Mouse (Mus musculus) heart, embryonic 15.5 days (tissue): ENCODE results near the gene Tpk1. TPM values are rescaled to one million over a fixed set of nuclear protein-coding genes. Genes with fewer than 3 reads are reported as not detected.
"Not testable (repeated sequence)": the region's sequence is repeated elsewhere in the genome, so short reads cannot be mapped to it uniquely, and the experiment has no call there.

ENCODE experiments used
- ATAC-seq: fragments of 200-750 bp; cut with Nextera tagmentation; replicated peaks from 2 replicates; pipeline ENCODE4 v1.8.0; 2017; ENCODE audit warnings: low read depth, moderate TSS enrichment; ENCODE audit not compliant: insufficient number of reproducible peaks, insufficient read depth, low FRiP score
- H3K27ac ChIP-seq: fragments of 300-500 bp; sonication (generic); 2 replicates; pipeline ENCODE4 v1.5.1; 2015; ENCODE audit warnings: mild to moderate bottlenecking, inconsistent platforms
- H3K27me3 ChIP-seq: fragments of 300-500 bp; sonication (generic); 2 replicates; pipeline ENCODE4 v1.6.1; 2015; ENCODE audit warnings: inconsistent platforms
- H3K36me3 ChIP-seq: fragments of 300-500 bp; sonication (generic); 2 replicates; pipeline ENCODE4 v1.6.1; 2015; ENCODE audit warnings: mild to moderate bottlenecking, inconsistent platforms
- H3K4me1 ChIP-seq: fragments of 300-500 bp; sonication (generic); replicated peaks from 2 replicates; pipeline ENCODE4 v1.6.1; 2015; ENCODE audit warnings: inconsistent platforms
- H3K4me2 ChIP-seq: fragments of 300-500 bp; sonication (generic); 2 replicates; pipeline ENCODE4 v1.6.1; 2015; ENCODE audit warnings: inconsistent platforms, mild to moderate bottlenecking, moderate library complexity
- H3K4me3 ChIP-seq: fragments of 300-500 bp; sonication (generic); 2 replicates; pipeline ENCODE4 v1.5.1; 2015; ENCODE audit warnings: mild to moderate bottlenecking, inconsistent platforms
- H3K9ac ChIP-seq: fragments of 300-500 bp; sonication (generic); 2 replicates; pipeline ENCODE4 v1.6.1; 2015; ENCODE audit warnings: mild to moderate bottlenecking, inconsistent platforms
- H3K9me3 ChIP-seq: fragments of 300-500 bp; sonication (generic); replicated peaks from 2 replicates; pipeline ENCODE4 v1.6.1; 2016; ENCODE audit warnings: inconsistent platforms
- WGBS: fragments of 180-500 bp; shearing (Covaris S2); methylation state at CpG from one replicate; pipeline ENCODE4 v1.1.7; 2015; ENCODE audit warnings: mixed read lengths; 5-methylcytosine and 5-hydroxymethylcytosine counted together
- polyA plus RNA-seq: library from polyadenylated mRNA; unstranded; fragments of >200 nt; fragmentation: Nextera tagmentation; extraction: Ambion mirVana; gene quantifications from 2 replicates; pipeline ENCODE4 v1.2.1, GENCODE M21; 2015

Tpk1 gene
- polyA plus RNA-seq, 1 experiment from 2014 or later: 6.6 TPM

DNA sequence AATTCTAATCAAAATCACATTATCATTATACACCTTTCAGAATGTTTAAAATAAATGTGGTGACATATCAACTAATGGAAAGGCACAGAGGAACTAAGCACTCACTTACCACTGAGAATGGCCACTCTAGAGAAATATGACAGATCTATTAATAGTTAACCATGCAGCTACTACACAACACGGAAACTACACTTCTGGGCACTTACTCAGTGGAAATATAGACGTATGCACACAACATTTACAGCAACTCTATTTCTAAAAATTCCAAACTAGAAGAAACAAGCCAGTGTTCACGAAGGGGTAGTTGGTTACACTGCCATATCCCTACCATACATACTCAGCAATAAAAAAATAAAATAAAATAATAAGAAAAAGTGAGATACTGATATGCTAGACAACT lies 28.0 kb downstream of the Tpk1 start:
- 47% methylated on average over 3 of the region's 3 CpGs for WGBS
- Histone ChIP-seq H3K36me3 (no peaks in the 10 kb centered on the region), H3K27me3 (no peaks in the 10 kb centered on the region), H3K4me1 (0 out of 2 replicates have a peak, but pooled peaks cover 2% of the 10 kb centered on the region), H3K4me2 (no peak overlapping the region), H3K9ac (no peak overlapping the region), H3K27ac (no peak overlapping the region), H3K4me3 (no peak overlapping the region), H3K9me3 (no peaks in the 10 kb centered on the region)
- ATAC-seq: no peak

DNA sequence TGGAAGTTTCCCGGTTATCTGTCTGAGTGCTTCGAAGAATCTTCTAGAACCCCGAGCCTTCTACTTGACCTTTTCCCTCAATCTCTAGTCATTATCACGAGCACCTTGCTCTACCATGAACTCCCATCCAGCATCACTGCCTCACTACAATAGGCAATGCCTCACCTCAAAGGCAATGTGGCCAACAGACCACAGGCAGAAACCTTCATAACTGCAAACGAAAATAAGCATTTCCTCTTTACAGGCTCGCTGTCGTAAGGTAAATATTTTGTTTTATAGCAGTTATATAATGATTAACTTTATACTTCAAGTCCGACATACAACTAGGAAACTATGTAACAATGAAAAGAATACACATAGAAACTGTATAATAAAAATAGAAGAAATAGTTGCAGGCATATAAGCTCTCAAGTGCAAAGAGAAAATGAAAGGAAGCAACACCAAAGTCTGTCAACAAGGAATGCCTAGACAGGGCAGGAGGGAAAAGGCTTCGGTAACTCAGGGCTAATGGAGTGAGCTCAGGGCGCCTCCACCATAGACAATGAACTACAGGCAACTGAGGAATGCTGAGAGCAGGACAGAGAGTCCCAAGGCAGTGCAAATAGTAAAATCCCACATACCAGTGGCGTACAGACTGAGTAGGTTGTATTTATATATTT lies 29.0 kb downstream of the Tpk1 start:
- Histone ChIP-seq H3K4me3 (no peak overlapping the region), H3K4me2 (no peak overlapping the region), H3K9ac (no peak overlapping the region), H3K36me3 (no peaks in the 10 kb centered on the region), H3K27me3 (no peaks in the 10 kb centered on the region), H3K9me3 (no peaks in the 10 kb centered on the region), H3K4me1 (0 out of 2 replicates have a peak, but pooled peaks cover 2% of the 10 kb centered on the region), H3K27ac (no peak overlapping the region)
- 76% methylated on average over 11 of the region's 11 CpGs for WGBS
- ATAC-seq: no peak; the same call in 1 of the 2 replicates

DNA sequence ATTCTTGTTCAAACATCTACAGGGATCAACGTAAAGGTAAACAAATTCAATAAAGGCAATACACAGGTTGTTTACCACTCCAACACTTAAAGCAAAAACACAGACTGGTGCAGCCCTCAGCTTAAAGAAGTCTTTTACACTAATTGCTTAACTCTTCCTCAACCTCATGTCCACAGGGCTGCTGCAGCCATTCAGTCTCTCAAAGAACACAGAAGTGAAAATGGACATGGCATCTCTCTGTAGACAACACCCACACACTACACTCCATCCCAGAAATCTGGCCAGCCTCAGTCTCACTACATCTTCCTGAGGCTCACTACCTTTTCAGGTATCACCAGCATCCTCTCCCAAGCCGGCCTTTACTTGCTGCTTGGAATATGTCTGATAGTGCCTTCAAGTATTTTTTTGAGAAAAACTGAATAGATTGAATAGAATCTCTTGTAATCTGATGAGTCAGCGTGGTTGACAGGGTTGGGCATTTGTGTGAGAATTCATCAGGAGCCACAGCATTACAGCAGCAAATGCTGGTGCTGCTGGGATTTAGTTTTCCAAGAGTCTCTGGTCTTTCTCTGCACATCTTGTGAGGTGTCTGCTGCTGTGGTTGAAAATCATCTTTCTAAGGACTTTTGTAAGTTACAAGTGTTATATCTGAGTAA lies 32.6 kb downstream of the Tpk1 start:
- ATAC-seq: no peak
- H3K27ac ChIP-seq: no peak overlapping the region
- no peaks in the 10 kb centered on the region for H3K27me3 ChIP-seq
- no peaks in the 10 kb centered on the region for H3K9me3 ChIP-seq
- no peaks in the 10 kb centered on the region for H3K36me3 ChIP-seq
- no peak overlapping the region for H3K4me2 ChIP-seq
- 0 out of 2 replicates have a peak, but pooled peaks cover 2% of the 10 kb centered on the region for H3K4me1 ChIP-seq
- no peak overlapping the region for H3K9ac ChIP-seq
- no peak overlapping the region for H3K4me3 ChIP-seq
- 79% methylated on average over 3 of the region's 3 CpGs for WGBS

DNA sequence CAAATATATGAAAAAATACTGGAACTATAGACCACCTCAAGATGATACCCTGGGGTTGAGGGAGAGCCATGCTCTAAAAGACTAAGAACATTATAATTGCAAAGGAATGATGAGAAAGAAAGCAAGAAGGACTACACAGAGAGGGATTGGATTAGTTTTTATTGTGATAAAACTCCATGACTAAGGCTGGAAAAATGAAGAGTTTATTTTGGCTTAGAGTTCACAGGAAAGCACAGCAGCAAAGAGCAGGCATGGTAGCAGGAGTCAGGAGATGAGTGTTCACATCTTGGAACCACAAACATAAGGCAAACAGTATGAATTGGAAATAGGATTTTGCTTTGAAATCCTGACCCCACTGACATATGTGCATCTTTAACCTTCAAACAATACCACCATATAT lies 33.2 kb downstream of the Tpk1 start:
- ATAC-seq: no peak
- 0 out of 2 replicates have a peak, but pooled peaks cover 2% of the 10 kb centered on the region for H3K4me1 ChIP-seq
- no peak overlapping the region for H3K27ac ChIP-seq
- H3K9ac ChIP-seq: no peak overlapping the region
- H3K9me3 ChIP-seq: no peaks in the 10 kb centered on the region
- H3K4me2 ChIP-seq: no peak overlapping the region
- H3K4me3 ChIP-seq: no peak overlapping the region
- no peaks in the 10 kb centered on the region for H3K36me3 ChIP-seq
- H3K27me3 ChIP-seq: no peaks in the 10 kb centered on the region

DNA sequence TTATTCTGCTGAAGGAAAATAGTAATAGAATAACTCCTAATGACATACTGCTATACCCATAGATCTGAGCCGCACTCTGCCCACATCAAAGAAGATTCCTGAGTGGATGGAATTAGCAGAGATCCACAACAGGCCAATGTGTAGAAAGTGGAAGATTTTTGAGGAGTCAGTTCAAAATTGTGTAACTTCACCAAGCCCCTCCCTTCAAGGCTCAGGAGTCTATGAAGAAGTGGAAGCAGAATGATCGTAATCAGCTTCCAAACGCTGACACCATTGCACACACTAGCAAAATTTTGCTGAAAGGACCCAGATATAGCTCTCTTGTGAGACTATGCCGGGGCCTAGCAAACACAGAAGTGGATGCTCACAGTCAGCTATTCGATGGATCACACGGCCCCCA lies 42.6 kb downstream of the Tpk1 start:
- not testable (repeated sequence) for H3K27me3 ChIP-seq, H3K9me3 ChIP-seq, H3K4me1 ChIP-seq, ATAC-seq, H3K36me3 ChIP-seq, H3K27ac ChIP-seq, H3K9ac ChIP-seq, H3K4me2 ChIP-seq, H3K4me3 ChIP-seq
- WGBS: 87% methylated on average over 6 of the region's 6 CpGs

DNA sequence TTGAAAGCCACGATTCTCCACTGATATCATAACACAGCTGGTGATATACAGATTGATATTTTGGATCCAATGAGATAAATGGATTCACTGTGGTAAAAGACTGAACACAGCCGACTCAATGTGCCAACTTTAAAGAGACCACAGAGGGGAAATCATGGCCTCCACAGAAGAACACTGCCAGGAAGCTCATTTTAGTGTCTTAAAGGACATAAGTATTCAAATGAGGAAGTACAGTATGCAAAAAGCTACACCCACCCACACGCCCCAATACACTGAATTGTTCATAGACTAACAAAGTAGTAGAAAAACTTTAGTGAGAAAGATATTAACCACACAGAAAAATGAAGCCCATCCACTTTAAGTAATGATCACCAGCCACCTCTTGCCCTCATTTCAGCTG lies 46.8 kb downstream of the Tpk1 start:
- Histone ChIP-seq H3K9me3 (no peaks in the 10 kb centered on the region), H3K27me3 (no peaks in the 10 kb centered on the region), H3K36me3 (no peaks in the 10 kb centered on the region), H3K9ac (no peak overlapping the region), H3K4me2 (no peak overlapping the region), H3K27ac (no peak overlapping the region), H3K4me3 (no peak overlapping the region), H3K4me1 (no peaks in the 10 kb centered on the region)
- ATAC-seq: no peak
- WGBS: 68% methylated on average over 3 of the region's 3 CpGs

DNA sequence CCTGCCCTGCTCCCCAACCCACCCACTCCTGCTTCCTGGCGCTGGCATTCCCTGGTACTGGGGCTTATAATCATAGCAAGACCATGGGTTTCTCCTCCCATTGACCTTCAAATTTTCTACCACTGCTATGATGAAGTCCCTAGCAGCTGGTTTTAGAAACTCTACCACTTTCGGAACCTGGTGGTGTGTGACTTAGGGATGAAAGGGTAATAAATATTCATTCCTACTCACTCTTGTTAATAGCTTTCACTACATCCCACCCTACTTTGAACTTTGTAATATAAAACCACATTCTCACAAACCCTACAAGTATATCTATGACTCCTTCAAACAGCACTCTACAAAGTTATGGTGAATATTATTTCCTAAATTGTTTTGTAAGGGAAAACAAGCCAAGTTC lies 54.3 kb downstream of the Tpk1 start:
- no peaks in the 10 kb centered on the region for H3K9me3 ChIP-seq

DNA sequence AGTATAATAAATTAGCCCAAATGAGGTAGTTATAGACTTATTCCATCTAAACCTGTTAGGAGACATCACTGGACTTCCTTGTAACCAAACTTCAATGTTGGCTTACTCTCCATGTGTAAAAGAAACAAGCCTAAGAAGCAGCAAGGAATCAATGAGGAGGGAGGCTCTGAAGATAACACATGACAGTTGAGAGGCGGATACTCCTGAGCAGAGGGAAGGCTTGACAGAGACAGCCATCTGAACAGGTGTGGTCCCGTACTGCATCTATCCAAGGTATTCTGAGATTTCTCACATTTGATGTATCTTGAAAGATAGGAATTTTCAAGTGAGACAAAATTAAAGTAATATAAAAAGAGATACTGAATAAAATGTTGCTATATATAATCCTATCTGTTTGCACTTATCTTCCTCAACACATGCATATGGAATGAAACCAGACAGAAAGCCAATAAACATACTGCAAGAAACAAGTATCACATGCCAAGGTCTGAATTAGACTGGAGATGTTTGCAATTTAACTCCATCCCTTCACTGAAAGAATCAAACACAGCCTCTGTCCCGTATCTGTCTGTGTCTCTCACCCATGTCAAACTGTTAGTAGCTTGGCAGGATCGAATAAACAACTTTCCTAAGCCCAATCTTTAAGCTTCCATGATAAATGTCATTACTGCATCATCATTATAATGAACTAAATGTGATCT lies 75.1 kb downstream of the Tpk1 start:
- Histone ChIP-seq H3K9me3 (no peaks in the 10 kb centered on the region), H3K4me1 (no peaks in the 10 kb centered on the region), H3K9ac (no peak overlapping the region), H3K4me3 (no peak overlapping the region), H3K36me3 (no peaks in the 10 kb centered on the region), H3K27ac (no peak overlapping the region), H3K4me2 (no peak overlapping the region), H3K27me3 (no peaks in the 10 kb centered on the region)
- WGBS: 74% methylated on average over 4 of the region's 4 CpGs
- ATAC-seq: no peak

More for the DNA sequence above, 54.3 kb downstream of the Tpk1 start:
- Histone ChIP-seq H3K36me3 (no peaks in the 10 kb centered on the region), H3K9ac (no peak overlapping the region), H3K27ac (no peak overlapping the region), H3K4me2 (no peak overlapping the region), H3K27me3 (no peaks in the 10 kb centered on the region), H3K4me1 (no peaks in the 10 kb centered on the region), H3K4me3 (no peak overlapping the region)
- 76% methylated on average over 2 of the region's 2 CpGs for WGBS
- ATAC-seq: no peak

DNA sequence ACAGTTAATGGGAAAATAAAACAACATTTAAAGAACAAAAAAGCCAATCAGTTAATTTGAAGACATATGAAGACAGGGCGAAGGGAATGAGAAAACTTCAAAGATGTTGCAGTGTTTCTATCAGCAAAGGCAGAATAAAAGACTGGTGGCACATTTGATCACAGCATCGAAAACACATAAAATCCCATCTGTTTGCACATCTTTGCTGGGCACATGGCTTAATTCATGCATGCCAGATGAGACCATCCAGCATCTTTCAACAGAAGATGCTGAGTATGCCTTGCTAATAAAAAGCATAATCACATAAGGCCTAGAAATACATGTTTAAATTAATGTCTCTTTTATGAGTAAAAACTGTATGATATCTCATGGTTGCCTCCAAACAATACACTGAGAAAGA lies 80.8 kb downstream of the Tpk1 start:
- ATAC-seq: no peak
- Histone ChIP-seq H3K9ac (no peak overlapping the region), H3K27me3 (no peaks in the 10 kb centered on the region), H3K36me3 (no peaks in the 10 kb centered on the region), H3K4me3 (no peak overlapping the region), H3K27ac (no peak overlapping the region), H3K4me2 (no peak overlapping the region), H3K9me3 (no peaks in the 10 kb centered on the region), H3K4me1 (no peaks in the 10 kb centered on the region)
- 78% methylated on average over 2 of the region's 2 CpGs for WGBS

DNA sequence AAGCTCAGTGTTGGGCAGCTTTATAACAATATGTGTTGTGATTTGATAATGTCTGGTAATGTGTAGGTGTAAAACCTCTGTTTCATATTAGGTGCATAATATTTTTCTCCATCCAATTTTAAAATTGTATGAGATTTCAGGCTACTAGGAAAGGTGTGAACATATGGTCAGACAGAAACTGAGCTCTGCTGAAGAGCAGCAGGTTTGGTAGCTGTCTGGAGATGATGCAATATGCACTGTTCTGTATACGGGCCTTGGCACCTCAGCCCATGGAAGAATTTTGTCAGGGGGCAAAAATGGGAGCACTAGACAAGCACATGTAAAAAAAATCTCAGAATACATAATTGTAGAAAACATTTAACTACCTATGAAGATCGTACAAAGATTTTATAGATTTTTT lies 84.3 kb downstream of the Tpk1 start:
- ATAC-seq: no peak
- WGBS: 81% methylated on average over 2 of the region's 2 CpGs

DNA sequence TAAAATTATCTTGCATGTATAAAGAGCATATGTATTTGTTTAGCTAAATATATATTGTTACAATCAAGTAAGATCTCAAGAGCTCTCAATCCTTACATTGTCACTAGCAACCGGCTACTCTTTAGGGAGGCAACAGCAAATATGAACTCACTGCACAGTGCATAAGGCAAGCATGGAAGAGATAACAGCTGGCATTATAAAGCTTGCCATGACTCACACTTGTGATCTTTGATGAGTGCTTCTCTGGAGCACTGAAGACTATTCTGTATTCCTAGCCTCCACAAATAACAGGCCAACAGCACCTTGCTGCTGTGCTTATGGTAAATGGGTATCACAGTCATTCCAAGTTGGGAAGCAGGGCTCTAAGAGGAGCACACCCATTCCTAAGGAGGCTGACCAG lies 98.2 kb downstream of the Tpk1 start:
- no peak for ATAC-seq
- Histone ChIP-seq H3K27me3 (no peaks in the 10 kb centered on the region), H3K4me2 (no peak overlapping the region), H3K4me1 (no peaks in the 10 kb centered on the region), H3K9ac (no peak overlapping the region), H3K27ac (no peak overlapping the region), H3K9me3 (no peaks in the 10 kb centered on the region), H3K4me3 (no peak overlapping the region), H3K36me3 (no peaks in the 10 kb centered on the region)
- WGBS: 69% methylated on average over 1 of the region's 1 CpGs

More for the DNA sequence above, 84.3 kb downstream of the Tpk1 start:
- Histone ChIP-seq H3K4me2 (no peak overlapping the region), H3K36me3 (no peaks in the 10 kb centered on the region), H3K27ac (no peak overlapping the region), H3K9me3 (no peaks in the 10 kb centered on the region), H3K9ac (no peak overlapping the region), H3K4me1 (no peaks in the 10 kb centered on the region), H3K4me3 (no peak overlapping the region), H3K27me3 (no peaks in the 10 kb centered on the region)
